ENCODE assay signal across 21 mouse cellular contexts in the genomic region with DNA sequence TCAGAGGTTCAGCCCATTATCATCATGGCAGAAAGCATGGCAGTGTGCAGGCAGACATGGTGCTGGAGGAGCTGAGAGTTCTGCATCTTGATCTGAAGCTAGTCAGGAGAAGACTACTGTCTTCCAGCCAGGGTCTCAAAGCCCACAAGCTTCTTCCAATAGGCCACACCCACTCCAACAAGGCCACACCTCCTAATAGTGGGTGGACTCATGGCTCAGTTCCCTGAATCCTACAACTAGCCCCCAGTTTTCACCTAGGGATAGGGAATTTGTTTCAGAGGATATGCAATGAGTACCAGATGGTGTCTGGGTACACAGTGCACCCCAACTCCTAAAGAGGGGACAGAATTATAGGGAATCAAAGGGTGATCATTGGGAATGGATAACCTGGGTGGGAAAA. TPM values are rescaled to one million over a fixed set of nuclear protein-coding genes. Genes with fewer than 3 reads are reported as not detected.
DNase-seq lines count a peak whose midpoint lies in the region; TF ChIP-seq lines count a peak whose summit lies in the region.
"Had no signal": no experiment of that assay in that cellular context is flagged by ENCODE, and none has a peak within 500 bp of the region (broad histone marks: within the 10 kb centered on the region; RNA-seq: fewer than 3 reads in every experiment).

No protein-coding gene starts in this region.

- no peak for DNase-seq in layer of hippocampus, adult 2 months (ENCODE audit: low spot score in 2 of 2)
- no peak for DNase-seq in layer of hippocampus, postnatal 14 days (ENCODE audit: low spot score in 2 of 2)
- DNase-seq in testis, postnatal 14 days (ENCODE audit: low spot score) = no peak
- peak; percentile 60 for DNase-seq in R1 (ENCODE audit: low read depth, low spot score)
- no peak for DNase-seq in right cerebral cortex, postnatal 25 days
- DNase-seq in yolk sac, embryonic 10.5 days (ENCODE audit: low spot score) = no peak
- DNase-seq: adrenal gland, postnatal 10 days; adrenal gland, postnatal 25 days; cerebellum, adult 11 months; cerebellum, adult 8-10 months; cerebellum, adult 9-11 months; cerebellum, postnatal 14 days; cerebellum, postnatal 36 days; embryo, embryonic 11 days; forebrain, postnatal 0 days had no signal

- H3K27me3 ChIP-seq in testis, adult 2 months (ENCODE audit: control insufficient read depth, insufficient read depth, low read length) = no peaks in the 10 kb centered on the region
- H3K27me3 ChIP-seq: forebrain, embryonic 13.5 days; forebrain, embryonic 15.5 days; Patski had no signal

- TF ChIP-seq POLR2A in testis, adult 2 months (IDR thresholded peaks at IDR 0.05; ENCODE audit: control insufficient read depth, low read depth, low read length) = no peak

- peak overlapping the region; percentile 79; the same call in 1 of the 2 replicates for H3K27ac ChIP-seq in layer of hippocampus, adult 2 months
- no peak overlapping the region for H3K27ac ChIP-seq in testis, adult 2 months (ENCODE audit: control insufficient read depth, insufficient read depth, low read depth, low read length)
- H3K27ac ChIP-seq: embryonic facial prominence, embryonic 12.5 days; forebrain, embryonic 13.5 days; forebrain, embryonic 15.5 days had no signal

- TF ChIP-seq CTCF in layer of hippocampus, adult 2 months (conservative IDR thresholded peaks at IDR 0.05) = no peak
- no peak for TF ChIP-seq CTCF in testis, adult 2 months (IDR thresholded peaks at IDR 0.05; ENCODE audit: control insufficient read depth, insufficient read depth, insufficient replicate concordance, low read depth, low read length)

- peaks cover 16% of the 10 kb centered on the region for H3K4me1 ChIP-seq in testis, adult 2 months (ENCODE audit: control insufficient read depth, insufficient read depth, low read length)

- no peak overlapping the region for H3K4me3 ChIP-seq in layer of hippocampus, adult 2 months
- peak overlapping the region; percentile 28; the same call in 1 of the 2 replicates for H3K4me3 ChIP-seq in testis, adult 2 months (ENCODE audit: control insufficient read depth, low read depth, low read length)
- H3K4me3 ChIP-seq: embryonic facial prominence, embryonic 12.5 days; forebrain, embryonic 13.5 days; forebrain, embryonic 15.5 days had no signal

- no peaks in the 10 kb centered on the region for H3K36me3 ChIP-seq in testis, adult 2 months (ENCODE audit: control insufficient read depth, insufficient read depth, low read length)
- H3K36me3 ChIP-seq: embryonic facial prominence, embryonic 12.5 days; forebrain, embryonic 15.5 days; G1E had no signal

RNA-seq across cellular contexts. Expression of a gene that starts 24.0 kb away (rescaled TPM):
- 10 to 100 TPM; 31.2 to 34.2 TPM for total RNA-seq in layer of hippocampus, adult 2 months (2021)
- 10 to 100 TPM; 37.8 to 40.9 TPM for total RNA-seq in layer of hippocampus, postnatal 14 days (2021)
- polyA plus RNA-seq in testis, adult 2 months (2012; rRNA removed) = 20.9 and 21.0 TPM in 2 replicates

RNA-seq across cellular contexts. Expression of a gene that starts 56.6 kb away (rescaled TPM):
- total RNA-seq in layer of hippocampus, adult 2 months (2021) = 100 to 1,000 TPM; 136 to 153 TPM
- 100 to 1,000 TPM; 124 to 133 TPM for total RNA-seq in layer of hippocampus, postnatal 14 days (2021)
- polyA plus RNA-seq in testis, adult 2 months (2012; rRNA removed) = 23.5 and 25.7 TPM in 2 replicates
